Mouse (Mus musculus): ENCODE data around the gene Cd80. TPM values are rescaled to one million over a fixed set of nuclear protein-coding genes. Genes with fewer than 3 reads are reported as not detected.
A peak's percentile ranks its signal among the peaks of the same experiment; 100 is the strongest.

The Cd80 gene
- total and polyA plus RNA-seq, 3 experiments, result 39.5 to 57.8 (median 46.2) TPM

- TF ChIP-seq E2F4 (IDR thresholded peaks at IDR 0.05; ENCODE audit: insufficient replicate concordance, low read depth, low read length) (no peak), EP300 (IDR thresholded peaks at IDR 0.05; ENCODE audit: low read length) (peak; percentile 47; the same call in 1 of the 2 replicates), JUN (IDR thresholded peaks at IDR 0.05; ENCODE audit: insufficient read depth, low read depth, low read length) (no peak), ETS1 (conservative IDR thresholded peaks at IDR 0.05; ENCODE audit: low read depth, low read length) (peak; percentile 16; the same call in 1 of the 2 replicates), USF1 (IDR thresholded peaks at IDR 0.05; ENCODE audit: low read depth, low read length) (no peak), TBP (conservative IDR thresholded peaks at IDR 0.05; ENCODE audit: low read depth, low read length) (no peak), MXI1 (IDR thresholded peaks at IDR 0.05; ENCODE audit: low read depth, low read length) (peak; percentile 57; the same call in 1 of the 2 replicates), JUND (conservative IDR thresholded peaks at IDR 0.05; ENCODE audit: low read depth, low read length) (no peak), ZNF384 (IDR thresholded peaks at IDR 0.05; ENCODE audit: low read depth, low read length) (no peak), SIN3A (IDR thresholded peaks at IDR 0.05; ENCODE audit: low read length) (peak; percentile 60), USF2 (conservative IDR thresholded peaks at IDR 0.05; ENCODE audit: low read depth, low read length) (no peak)
Measured at GRCm38 (mm10) chr16:38451421-38452205, 3.7 kb upstream of the Cd80 start (continued).

DNA sequence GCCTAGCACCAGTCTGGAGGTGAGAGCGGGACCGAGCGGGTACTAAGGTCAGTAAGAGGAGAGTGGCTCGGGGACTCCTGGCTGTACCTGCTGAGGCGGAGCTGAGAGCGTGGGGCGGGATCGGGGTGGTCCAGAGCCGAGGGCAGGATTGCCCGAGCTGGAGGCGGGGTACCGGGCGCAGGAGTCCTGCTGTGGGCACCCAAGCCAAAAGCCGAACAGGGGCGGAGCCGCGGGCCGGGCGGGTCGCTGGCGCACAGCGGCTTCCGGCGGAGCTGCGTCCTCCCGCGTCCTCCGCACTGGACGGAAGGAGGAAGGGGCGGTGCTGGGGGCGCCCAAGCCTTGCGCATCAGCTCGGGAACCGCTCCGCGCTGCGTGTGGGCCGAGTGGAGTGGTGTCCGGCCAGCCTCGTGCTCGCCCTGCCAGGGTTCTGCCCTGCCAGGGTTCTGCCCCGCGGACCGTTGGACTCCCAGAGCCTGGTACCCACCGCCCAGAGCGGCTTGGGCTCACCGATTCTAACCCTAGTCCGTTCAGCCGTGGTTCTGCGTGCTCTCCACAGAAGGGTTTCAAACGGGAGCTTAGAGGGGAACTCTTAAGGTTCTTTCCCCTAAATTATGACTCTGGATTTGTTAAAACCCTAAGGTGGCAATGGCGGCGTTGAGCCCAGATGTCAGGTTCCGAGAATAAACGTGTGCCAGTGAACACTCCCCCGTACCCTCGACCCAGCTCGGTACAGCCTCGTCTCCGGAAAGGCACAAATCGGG lies 2.7 kb upstream of the Cd80 start, which contains the start of gene Adprh:
Gene Adprh, minus strand, starts transcription at position 262 of the 761 bp plus-strand sequence.
- in situ Hi-C loops (cut with MboI; ENCODE audit: low pct_ligation_motif_present, low pct_unique_long_range_greater_than_20kb, low sequenced_read_pairs), result loop anchor here (5.0 kb wide), 1 partner anchor 45 kb away; no protein-coding TSS in a partner anchor
- peak; percentile 92 for TF ChIP-seq MAZ (IDR thresholded peaks at IDR 0.05; ENCODE audit: low read depth, low read length)
- TF ChIP-seq TBP (conservative IDR thresholded peaks at IDR 0.05; ENCODE audit: low read depth, low read length), result peak; percentile 89
- peak; percentile 97 for TF ChIP-seq TCF12 (IDR thresholded peaks at IDR 0.05; ENCODE audit: low read depth, low read length)
- TF ChIP-seq ZMIZ1 (IDR thresholded peaks at IDR 0.05; ENCODE audit: low read depth, low read length), result peak; percentile 97
- peak; percentile 96 for TF ChIP-seq POLR2A (IDR thresholded peaks at IDR 0.05; ENCODE audit: low read depth, low read length)
- TF ChIP-seq MYC (IDR thresholded peaks at IDR 0.05; ENCODE audit: low read depth, low read length), result peak; percentile 89
- TF ChIP-seq ZNF384 (IDR thresholded peaks at IDR 0.05; ENCODE audit: low read depth, low read length), result peak; percentile 42; the same call in 1 of the 2 replicates
- peak; percentile 93 for TF ChIP-seq MAX (IDR thresholded peaks at IDR 0.05; ENCODE audit: low read length)
- peak; percentile 78 for TF ChIP-seq HCFC1 (IDR thresholded peaks at IDR 0.05; ENCODE audit: low read depth, low read length)
- peak; percentile 21; the same call in 1 of the 2 replicates for TF ChIP-seq RCOR1 (conservative IDR thresholded peaks at IDR 0.05; ENCODE audit: low read depth, low read length)
- peak; percentile 40; the same call in 1 of the 2 replicates for TF ChIP-seq BHLHE40 (IDR thresholded peaks at IDR 0.05; ENCODE audit: low read depth, low read length)
- peak; percentile 89 for TF ChIP-seq MEF2A (IDR thresholded peaks at IDR 0.05; ENCODE audit: borderline replicate concordance, low read depth, low read length)
- TF ChIP-seq SIN3A (IDR thresholded peaks at IDR 0.05; ENCODE audit: low read length), result no peak; the same call in 1 of the 2 replicates
- no peak; the same call in 1 of the 2 replicates for TF ChIP-seq EP300 (IDR thresholded peaks at IDR 0.05; ENCODE audit: low read length)
- TF ChIP-seq RAD21 (IDR thresholded peaks at IDR 0.05; ENCODE audit: low read depth, low read length), result no peak; the same call in none of the 2 replicates
- peak; percentile 98; the same call in 1 of the 2 replicates for TF ChIP-seq CHD1 (IDR thresholded peaks at IDR 0.05; ENCODE audit: low read depth, low read length)
- 0 out of 2 replicates have a peak, but pooled peaks have one; percentile 7 for TF ChIP-seq MAFK (IDR thresholded peaks at IDR 0.05; ENCODE audit: insufficient replicate concordance, low read length)
- TF ChIP-seq JUN (IDR thresholded peaks at IDR 0.05; ENCODE audit: insufficient read depth, low read depth, low read length), result no peak
- TF ChIP-seq ZKSCAN1 (IDR thresholded peaks at IDR 0.05; ENCODE audit: borderline replicate concordance, low read depth, low read length), result no peak
- TF ChIP-seq E2F4 (IDR thresholded peaks at IDR 0.05; ENCODE audit: insufficient replicate concordance, low read depth, low read length), result 0 out of 2 replicates have a peak, but pooled peaks have one; percentile 39
- TF ChIP-seq ETS1 (conservative IDR thresholded peaks at IDR 0.05; ENCODE audit: low read depth, low read length), result peak; percentile 51
- peak; percentile 86 for TF ChIP-seq MXI1 (IDR thresholded peaks at IDR 0.05; ENCODE audit: low read depth, low read length)
- peak; percentile 96 for TF ChIP-seq NELFE (IDR thresholded peaks at IDR 0.05; ENCODE audit: low read depth, low read length)
- TF ChIP-seq ELF1 (IDR thresholded peaks at IDR 0.05; ENCODE audit: low read depth, low read length), result peak; percentile 93
- TF ChIP-seq IRF4 (IDR thresholded peaks at IDR 0.05; ENCODE audit: low read depth, low read length), result peak; percentile 77
- TF ChIP-seq USF1 (IDR thresholded peaks at IDR 0.05; ENCODE audit: low read depth, low read length), result no peak
- no peak for TF ChIP-seq JUND (conservative IDR thresholded peaks at IDR 0.05; ENCODE audit: low read depth, low read length)
- TF ChIP-seq POLR2AphosphoS2 (IDR thresholded peaks at IDR 0.05; ENCODE audit: low read depth, low read length), result peak; percentile 97
- TF ChIP-seq CTCF (conservative IDR thresholded peaks at IDR 0.05 in 1 of 2, IDR thresholded peaks at IDR 0.05 in 1 of 2; ENCODE audit: low read depth in 2 of 2, low read length in 2 of 2), result 0 out of 4 replicates have a peak, but pooled peaks of 1 of the 2 experiments have one; percentile 4

More for the DNA sequence above, 2.7 kb upstream of the Cd80 start, which contains the start of gene Adprh:
- H3K4me2 ChIP-seq (ENCODE audit: insufficient read depth, low read depth, poor library complexity, severe bottlenecking), result peak within 1 kb of the TSS; percentile 89
- H3K36me3 ChIP-seq (replicated peaks in 1 of 2; ENCODE audit: control insufficient read depth in 1 of 2, insufficient read depth in 1 of 2, low read length in 1 of 2), result peaks cover 23 to 32% of the 10 kb centered on the region in 2 experiments
- no peaks in the 10 kb centered on the region for H3K9me3 ChIP-seq (replicated peaks; ENCODE audit: low read length)
- H3K4me3 ChIP-seq (replicated peaks in 1 of 3; ENCODE audit: low read depth in 2 of 3, low read length in 2 of 3, poor library complexity in 1 of 3), result peak within 1 kb of the TSS; percentile 67 to 88 (median 76)
- DNase-seq (ENCODE audit: extremely low read depth), result peak; percentile 87
- dilution Hi-C loops (cut with MboI; ENCODE audit: extremely low pct_ligation_motif_present, extremely low pct_unique_long_range_greater_than_20kb, low sequenced_read_pairs), result no loop called here
- peaks cover 48% of the 10 kb centered on the region for H3K79me2 ChIP-seq (replicated peaks; ENCODE audit: control insufficient read depth, extremely low read depth, insufficient read depth, poor library complexity, severe bottlenecking)
- H3K4me1 ChIP-seq (ENCODE audit: control insufficient read depth in 1 of 2, insufficient read depth in 2 of 2), result peaks cover 10 to 46% of the 10 kb centered on the region in 2 experiments
- peak within 1 kb of the TSS; percentile 96 for H3K9ac ChIP-seq (ENCODE audit: insufficient read depth, low read depth)
- no peaks in the 10 kb centered on the region for H3K27me3 ChIP-seq (replicated peaks)
- H3K27ac ChIP-seq (ENCODE audit: insufficient read depth, low read depth), result peak within 1 kb of the TSS; percentile 81
